Mouse (Mus musculus) bone marrow, adult 2 months (tissue): ENCODE results near the gene Heg1. TPM values are rescaled to one million over a fixed set of nuclear protein-coding genes. Genes with fewer than 3 reads are reported as not detected.

Experiments used
- H3K27ac ChIP-seq: fragments of 200-500 bp; 2 replicates; pipeline ENCODE4 v1.5.1; 2012; ENCODE audit warnings: low read depth, mild to moderate bottlenecking, control low read depth, inconsistent platforms, low read length; ENCODE audit not compliant: control insufficient read depth, poor library complexity, insufficient read depth
- H3K4me1 ChIP-seq: fragments of 200-500 bp; 2 replicates; pipeline ENCODE4 v1.6.1; 2011; ENCODE audit warnings: low read length; ENCODE audit not compliant: control insufficient read depth, insufficient read depth
- H3K4me3 ChIP-seq: fragments of 200-500 bp; replicated peaks from 2 replicates; pipeline ENCODE3; 2011; ENCODE audit warnings: mild to moderate bottlenecking, low read depth, low read length, control low read depth; ENCODE audit not compliant: control insufficient read depth
- CTCF ChIP-seq: fragments of 200-500 bp; IDR thresholded peaks from 2 replicates; pipeline ENCODE4 v1.5.1; 2011; ENCODE audit warnings: low read length, control low read depth; ENCODE audit not compliant: control insufficient read depth, insufficient read depth
- POLR2A ChIP-seq: fragments of 200-500 bp; IDR thresholded peaks from 2 replicates; pipeline ENCODE4 v1.6.1; 2011; ENCODE audit warnings: low read depth, mild to moderate bottlenecking, control low read depth, low read length, borderline replicate concordance; ENCODE audit not compliant: control insufficient read depth
- WGBS: fragments of 180-500 bp; shearing (Covaris S2); methylation state at CpG from one replicate; pipeline ENCODE4 v1.1.7; 2018; 5-methylcytosine and 5-hydroxymethylcytosine counted together
- polyA plus RNA-seq: library from polyadenylated mRNA; stranded (reverse); fragments of >200 nt; gene quantifications from 2 replicates; pipeline ENCODE4 v1.2.4, GENCODE M21; 2011; ENCODE audit warnings: low replicate concordance; ENCODE audit not compliant: missing spikeins, insufficient read depth, insufficient read length

The Heg1 gene
- polyA plus RNA-seq, 1 experiment, result 10.1 TPM

DNA sequence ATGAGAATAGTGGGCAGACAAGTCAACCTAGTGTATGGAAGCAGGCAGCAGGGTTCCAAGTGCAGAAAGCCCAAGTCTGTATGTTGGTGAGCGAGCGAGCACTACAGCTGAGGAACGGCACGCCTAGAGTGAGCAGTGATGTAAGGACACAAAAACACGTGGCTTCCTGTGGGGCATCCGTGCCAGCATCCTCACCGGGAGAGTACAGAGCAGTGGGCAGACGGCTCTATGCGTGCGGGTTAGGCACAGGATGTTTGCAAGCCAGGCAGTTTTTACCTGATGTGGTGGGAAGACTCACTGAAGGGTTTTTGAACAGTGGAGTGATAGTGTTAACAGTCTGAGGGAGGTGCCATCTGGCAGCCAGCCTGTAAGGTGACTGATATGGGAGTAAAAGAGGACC lies 23.9 kb downstream of the Heg1 start:
- Histone ChIP-seq H3K4me1 (peaks cover 1% of the 10 kb centered on the region), H3K27ac (no peak overlapping the region), H3K4me3 (no peak overlapping the region)
- 73% methylated on average over 10 of the region's 10 CpGs for WGBS
- no peak for TF ChIP-seq CTCF
- TF ChIP-seq POLR2A, result no peak

DNA sequence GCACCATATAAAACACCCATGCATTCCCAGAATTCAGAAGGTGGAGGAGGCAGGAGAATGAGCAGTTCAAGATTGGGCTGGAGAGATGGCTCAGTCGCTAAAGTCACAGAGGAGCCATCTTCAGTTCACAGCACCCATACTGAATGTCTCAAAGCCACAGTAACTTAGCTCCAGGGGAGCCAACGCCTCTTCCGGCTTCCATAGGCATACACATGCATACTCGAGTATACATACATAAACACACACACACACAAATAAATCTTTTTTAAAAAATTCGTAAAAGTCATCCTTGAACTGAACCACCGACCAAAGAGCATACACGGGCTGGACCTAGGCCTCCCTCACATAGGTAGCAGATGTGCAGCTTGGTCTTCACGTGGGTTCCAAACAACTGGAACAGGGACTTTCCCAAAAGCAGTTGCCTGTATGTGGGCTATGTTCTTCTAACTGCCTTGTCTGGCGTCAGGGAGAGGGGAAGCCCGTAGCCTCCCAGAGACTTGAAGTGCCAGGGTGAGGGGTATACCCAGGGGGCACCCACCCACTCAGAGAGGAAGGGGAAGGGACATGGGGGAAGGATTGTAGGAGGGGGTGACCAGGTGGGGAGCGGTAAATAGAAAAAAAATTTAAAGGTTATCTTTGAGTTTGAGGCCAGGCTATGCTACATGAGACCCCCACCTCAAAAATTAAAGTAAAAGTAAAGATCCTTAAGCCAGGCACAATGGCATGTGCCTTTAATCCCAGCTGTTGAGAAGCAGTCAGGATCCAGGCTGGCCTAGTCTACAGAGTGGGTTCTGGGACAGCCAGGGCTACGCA lies 24.6 kb downstream of the Heg1 start:
- Histone ChIP-seq H3K4me3 (no peak overlapping the region), H3K27ac (no peak overlapping the region), H3K4me1 (peaks cover 1% of the 10 kb centered on the region)
- 82% methylated on average over 12 of the region's 12 CpGs for WGBS
- TF ChIP-seq CTCF, result no peak
- no peak for TF ChIP-seq POLR2A

DNA sequence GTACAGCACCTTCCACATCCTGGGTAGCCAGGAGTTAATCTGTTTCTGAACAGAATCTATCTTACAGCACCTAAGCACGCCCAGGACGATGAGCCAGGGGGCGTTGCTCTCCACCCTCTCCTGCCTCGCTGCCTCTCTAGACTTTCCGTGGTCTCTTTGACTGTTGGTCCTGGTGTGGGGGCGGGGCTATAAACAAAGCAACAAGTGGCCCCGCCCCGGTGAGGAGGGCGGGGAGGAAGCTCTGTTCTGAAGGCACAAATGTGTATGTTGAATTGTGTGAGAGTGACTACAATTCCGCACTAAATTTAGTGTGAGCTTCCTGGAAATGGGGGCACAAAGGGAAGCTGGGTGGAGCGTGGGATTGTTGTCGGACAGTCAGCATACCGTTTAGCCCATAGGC lies 30.1 kb downstream of the Heg1 start:
- Histone ChIP-seq H3K4me1 (peaks cover 1% of the 10 kb centered on the region; the same call in 1 of the 2 replicates), H3K27ac (no peak overlapping the region), H3K4me3 (no peak overlapping the region)
- TF ChIP-seq CTCF (peak; percentile 42; the same call in 1 of the 2 replicates), POLR2A (no peak)
- WGBS, result 3% methylated on average over 13 of the region's 13 CpGs

DNA sequence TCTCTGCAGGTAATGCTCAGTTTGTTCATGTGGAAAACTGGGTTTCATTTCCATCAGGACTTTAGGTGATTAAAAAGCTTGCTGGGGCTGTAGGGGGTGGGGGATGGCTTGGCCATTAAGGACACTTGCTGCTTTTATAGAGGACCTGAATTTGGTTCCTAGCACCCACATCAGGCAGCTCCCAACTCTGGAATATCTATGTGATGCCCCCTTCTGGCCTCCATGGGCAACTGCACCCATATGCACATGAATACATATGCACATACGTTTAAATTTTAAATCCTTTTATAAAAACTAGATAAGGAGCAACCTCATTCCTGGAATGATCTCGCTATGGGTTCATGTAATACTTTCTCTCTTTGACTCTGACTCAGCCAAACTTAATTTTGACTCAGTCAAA lies 39.1 kb downstream of the Heg1 start:
- no peak overlapping the region for H3K4me3 ChIP-seq
- no peaks in the 10 kb centered on the region for H3K4me1 ChIP-seq
- TF ChIP-seq CTCF (no peak), POLR2A (no peak)
- whole genome bisulfite sequencing, result 94% methylated on average over 2 of the region's 2 CpGs
- no peak overlapping the region for H3K27ac ChIP-seq

DNA sequence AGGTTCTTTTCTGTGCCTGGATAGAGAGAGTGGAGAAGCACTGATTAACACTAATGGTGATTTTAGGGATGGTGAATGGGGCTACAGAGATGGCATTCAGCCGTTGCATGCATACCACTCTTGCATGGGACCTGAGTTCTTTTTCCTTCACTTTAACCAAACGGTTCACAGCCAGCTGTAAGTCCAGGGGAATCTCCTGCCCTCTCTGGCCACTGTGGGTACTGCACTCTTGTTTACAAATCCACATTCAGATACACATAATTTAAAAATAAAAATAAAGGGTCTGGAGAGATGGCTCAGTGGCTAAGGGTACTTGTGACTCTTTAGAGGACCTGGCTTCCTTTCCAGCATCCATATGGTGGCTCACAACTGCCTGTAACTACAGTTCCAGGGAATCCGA lies 39.8 kb downstream of the Heg1 start:
- WGBS, result 90% methylated on average over 3 of the region's 3 CpGs
- Histone ChIP-seq H3K27ac (no peak overlapping the region), H3K4me3 (no peak overlapping the region), H3K4me1 (no peaks in the 10 kb centered on the region)
- no peak for TF ChIP-seq POLR2A
- TF ChIP-seq CTCF, result peak; percentile 25; the same call in 1 of the 2 replicates

DNA sequence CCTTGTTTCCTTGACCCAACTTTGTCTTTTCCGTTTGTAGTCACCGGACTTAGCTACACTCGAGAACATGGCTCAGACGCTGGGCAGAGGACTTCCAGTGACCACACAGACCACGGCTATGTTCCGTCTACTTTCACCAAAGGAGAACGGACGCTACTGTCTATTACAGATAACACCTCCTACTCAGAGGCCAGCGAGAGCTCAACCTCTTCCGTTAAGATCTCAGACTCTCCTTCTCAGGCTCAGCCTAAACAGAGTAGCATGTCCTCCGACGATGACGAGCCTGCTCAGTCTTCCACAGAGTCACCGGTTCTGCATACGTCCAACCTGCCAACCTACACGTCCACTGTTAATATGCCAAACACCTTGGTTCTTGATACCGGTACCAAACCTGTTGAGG lies 42.1 kb downstream of the Heg1 start:
- WGBS, result 88% methylated on average over 17 of the region's 17 CpGs
- H3K27ac ChIP-seq, result no peak overlapping the region
- TF ChIP-seq POLR2A (no peak), CTCF (no peak)
- peaks cover under 1% of the 10 kb centered on the region; the same call in 1 of the 2 replicates for H3K4me1 ChIP-seq
- no peak overlapping the region for H3K4me3 ChIP-seq

DNA sequence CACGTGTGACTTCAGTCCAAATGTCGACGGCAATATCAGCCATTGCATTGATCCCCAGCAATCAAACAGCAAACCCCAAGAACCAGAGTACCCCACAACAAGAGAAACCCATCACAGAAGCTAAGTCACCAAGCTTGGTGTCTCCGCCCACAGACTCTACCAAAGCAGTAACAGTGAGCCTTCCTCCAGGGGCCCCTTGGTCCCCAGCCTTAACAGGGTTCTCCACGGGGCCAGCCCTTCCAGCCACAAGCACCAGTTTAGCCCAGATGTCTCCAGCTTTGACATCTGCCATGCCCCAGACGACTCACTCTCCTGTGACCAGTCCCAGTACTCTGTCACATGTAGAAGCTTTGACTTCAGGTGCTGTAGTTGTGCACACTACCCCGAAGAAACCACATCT lies 42.7 kb downstream of the Heg1 start:
- Histone ChIP-seq H3K4me1 (peaks cover 3% of the 10 kb centered on the region; the same call in 1 of the 2 replicates), H3K4me3 (no peak overlapping the region), H3K27ac (no peak overlapping the region)
- WGBS, result 76% methylated on average over 7 of the region's 7 CpGs
- TF ChIP-seq POLR2A (no peak), CTCF (no peak)

DNA sequence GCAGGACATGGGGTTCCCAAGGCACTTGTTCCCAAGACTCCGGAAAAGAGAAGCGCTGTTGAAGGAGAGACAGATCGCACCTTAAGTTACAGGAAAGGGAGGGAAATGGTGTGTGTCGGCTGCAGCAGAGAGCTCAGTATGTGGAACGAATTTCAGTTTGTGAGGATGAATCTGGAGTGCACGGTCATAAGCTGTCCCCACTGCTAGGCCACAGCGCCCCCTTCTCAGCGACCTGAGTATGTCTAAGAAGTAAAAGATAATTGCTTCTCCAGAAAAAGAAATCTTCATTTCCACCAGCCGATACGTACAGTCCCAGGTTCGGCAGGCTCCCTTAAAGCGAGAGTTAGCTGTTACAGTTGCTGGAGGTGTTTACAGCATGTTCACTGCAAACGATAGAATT lies 44.3 kb downstream of the Heg1 start:
- Histone ChIP-seq H3K4me3 (no peak overlapping the region), H3K4me1 (peaks cover 4% of the 10 kb centered on the region; the same call in 1 of the 2 replicates), H3K27ac (no peak overlapping the region)
- WGBS, result 88% methylated on average over 13 of the region's 13 CpGs
- TF ChIP-seq CTCF (0 out of 2 replicates have a peak, but pooled peaks have one; percentile 19), POLR2A (no peak)

DNA sequence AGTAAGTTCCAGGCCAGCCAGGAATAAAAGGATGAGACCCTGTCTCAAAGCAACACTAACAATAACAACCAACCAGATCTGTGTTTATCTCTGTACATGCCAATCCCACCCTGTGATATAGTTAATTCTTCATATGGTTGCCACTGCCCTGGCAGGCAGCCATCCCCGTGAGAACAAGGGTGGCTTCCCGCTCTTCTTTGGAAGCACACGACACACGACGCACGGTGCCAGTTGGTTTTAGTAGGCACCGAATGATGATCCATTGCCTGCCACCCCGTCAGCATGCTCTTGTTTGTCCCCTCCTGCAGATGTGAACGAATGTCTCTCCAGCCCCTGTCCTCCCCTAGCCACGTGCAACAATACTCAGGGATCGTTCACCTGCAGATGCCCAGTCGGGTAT lies 47.1 kb downstream of the Heg1 start:
- TF ChIP-seq CTCF, result no peak
- TF ChIP-seq POLR2A, result no peak
- WGBS, result 84% methylated on average over 12 of the region's 12 CpGs
- Histone ChIP-seq H3K4me1 (peaks cover 8% of the 10 kb centered on the region), H3K27ac (peak overlapping the region; percentile 11), H3K4me3 (no peak overlapping the region)
